Mouse (Mus musculus): ENCODE data around the gene Stk11ip. TPM values are rescaled to one million over a fixed set of nuclear protein-coding genes. Genes with fewer than 3 reads are reported as not detected.

Gene Stk11ip
- total and polyA plus RNA-seq, 3 experiments, result 16.0 to 36.9 (median 17.3) TPM

- peaks cover 17 to 20% of the 10 kb centered on the region in 2 experiments for H3K4me1 ChIP-seq (ENCODE audit: control insufficient read depth in 1 of 2, insufficient read depth in 2 of 2)
- no peak for DNase-seq (ENCODE audit: extremely low read depth)
- dilution Hi-C loops (cut with MboI; ENCODE audit: extremely low pct_ligation_motif_present, extremely low pct_unique_long_range_greater_than_20kb, low sequenced_read_pairs), result no loop called here
- no peaks in the 10 kb centered on the region for H3K36me3 ChIP-seq (replicated peaks in 1 of 2; ENCODE audit: control insufficient read depth in 1 of 2, insufficient read depth in 1 of 2, low read length in 1 of 2)
- TF ChIP-seq MAFK (IDR thresholded peaks at IDR 0.05; ENCODE audit: insufficient replicate concordance, low read length) (no peak), SMC3 (IDR thresholded peaks at IDR 0.05; ENCODE audit: low read depth, low read length) (no peak), MAZ (IDR thresholded peaks at IDR 0.05; ENCODE audit: low read depth, low read length) (no peak), EP300 (IDR thresholded peaks at IDR 0.05; ENCODE audit: low read length) (no peak), MYC (IDR thresholded peaks at IDR 0.05; ENCODE audit: low read depth, low read length) (no peak), TBP (conservative IDR thresholded peaks at IDR 0.05; ENCODE audit: low read depth, low read length) (no peak), POLR2AphosphoS2 (IDR thresholded peaks at IDR 0.05; ENCODE audit: low read depth, low read length) (no peak), GABPA (IDR thresholded peaks at IDR 0.05; ENCODE audit: insufficient replicate concordance, low read depth, low read length) (no peak), NELFE (IDR thresholded peaks at IDR 0.05; ENCODE audit: low read depth, low read length) (no peak), USF2 (conservative IDR thresholded peaks at IDR 0.05; ENCODE audit: low read depth, low read length) (no peak), JUN (IDR thresholded peaks at IDR 0.05; ENCODE audit: insufficient read depth, low read depth, low read length) (no peak), TCF12 (IDR thresholded peaks at IDR 0.05; ENCODE audit: low read depth, low read length) (no peak), MXI1 (IDR thresholded peaks at IDR 0.05; ENCODE audit: low read depth, low read length) (no peak), SIN3A (IDR thresholded peaks at IDR 0.05; ENCODE audit: low read length) (no peak), ETS1 (conservative IDR thresholded peaks at IDR 0.05; ENCODE audit: low read depth, low read length) (no peak), USF1 (IDR thresholded peaks at IDR 0.05; ENCODE audit: low read depth, low read length) (no peak), ZNF384 (IDR thresholded peaks at IDR 0.05; ENCODE audit: low read depth, low read length) (no peak), CHD2 (IDR thresholded peaks at IDR 0.05; ENCODE audit: low read length) (no peak), MAX (IDR thresholded peaks at IDR 0.05; ENCODE audit: low read length) (no peak), KAT2A (IDR thresholded peaks at IDR 0.05; ENCODE audit: insufficient replicate concordance, low read length) (no peak)
- no peak overlapping the region for H3K4me3 ChIP-seq (replicated peaks in 1 of 3; ENCODE audit: low read depth in 2 of 3, low read length in 2 of 3, poor library complexity in 1 of 3)
- in situ Hi-C loops (cut with MboI; ENCODE audit: low pct_ligation_motif_present, low pct_unique_long_range_greater_than_20kb, low sequenced_read_pairs), result no loop called here
- no peak overlapping the region for H3K9ac ChIP-seq (ENCODE audit: insufficient read depth, low read depth)
- H3K4me2 ChIP-seq (ENCODE audit: insufficient read depth, low read depth, poor library complexity, severe bottlenecking), result no peak overlapping the region
- no peaks in the 10 kb centered on the region for H3K9me3 ChIP-seq (replicated peaks; ENCODE audit: low read length)
- no peak overlapping the region for H3K27ac ChIP-seq (ENCODE audit: insufficient read depth, low read depth)
- no peaks in the 10 kb centered on the region for H3K79me2 ChIP-seq (replicated peaks; ENCODE audit: control insufficient read depth, extremely low read depth, insufficient read depth, poor library complexity, severe bottlenecking)
- H3K27me3 ChIP-seq (replicated peaks), result peaks cover 73% of the 10 kb centered on the region
Measured at GRCm38 (mm10) chr1:75490785-75491551, 30.4 kb upstream of the Stk11ip start.
